Mouse (Mus musculus): Measurements from ENCODE around the gene Slc25a16. TPM values are rescaled to one million over a fixed set of nuclear protein-coding genes. Genes with fewer than 3 reads are reported as not detected.

Gene Slc25a16
- polyA plus RNA-seq, 1 experiment from 2014 or later = 10.9 TPM

DNA sequence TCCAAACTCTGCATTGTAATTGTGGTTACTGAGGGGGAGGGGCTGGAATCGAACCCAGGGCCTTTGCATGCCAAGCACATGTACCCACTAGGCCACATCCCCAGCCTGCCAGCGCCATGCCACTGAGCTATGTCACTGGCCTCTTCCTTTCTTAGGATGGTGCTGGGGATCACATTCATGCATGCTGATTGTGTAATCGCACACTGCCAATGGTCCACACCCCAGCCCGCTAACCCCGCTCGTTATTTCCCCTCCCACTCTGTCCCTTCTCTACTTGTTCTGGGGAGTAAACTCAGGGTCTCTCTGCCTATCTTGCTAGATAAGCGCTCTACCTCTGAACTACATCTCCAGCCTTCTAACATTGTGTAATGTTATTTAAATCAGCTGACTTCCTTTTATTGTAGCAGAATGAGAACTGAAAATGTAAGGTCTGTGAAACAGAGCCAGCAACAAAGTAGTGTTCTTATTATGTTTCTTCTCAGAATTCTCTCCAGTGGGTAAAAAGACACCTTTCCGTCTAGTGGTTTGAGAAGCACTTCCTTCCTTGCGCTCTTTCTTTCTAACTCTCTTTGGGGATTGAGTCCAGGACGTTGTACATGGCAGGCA lies 24.6 kb downstream of the Slc25a16 start:
- WGBS (ENCODE audit: missing documents) = 3% methylated on average over 10 of the region's 10 CpGs
- Histone ChIP-seq H3K79me2 (ENCODE audit: inconsistent target) (no peaks in the 10 kb centered on the region), H3K4me3 (ENCODE audit: inconsistent target) (no peak overlapping the region), H3K36me3 (ENCODE audit: inconsistent target) (peaks cover 5% of the 10 kb centered on the region; the same call in 1 of the 2 replicates), H3K27ac (peak overlapping the region; percentile 64)

DNA sequence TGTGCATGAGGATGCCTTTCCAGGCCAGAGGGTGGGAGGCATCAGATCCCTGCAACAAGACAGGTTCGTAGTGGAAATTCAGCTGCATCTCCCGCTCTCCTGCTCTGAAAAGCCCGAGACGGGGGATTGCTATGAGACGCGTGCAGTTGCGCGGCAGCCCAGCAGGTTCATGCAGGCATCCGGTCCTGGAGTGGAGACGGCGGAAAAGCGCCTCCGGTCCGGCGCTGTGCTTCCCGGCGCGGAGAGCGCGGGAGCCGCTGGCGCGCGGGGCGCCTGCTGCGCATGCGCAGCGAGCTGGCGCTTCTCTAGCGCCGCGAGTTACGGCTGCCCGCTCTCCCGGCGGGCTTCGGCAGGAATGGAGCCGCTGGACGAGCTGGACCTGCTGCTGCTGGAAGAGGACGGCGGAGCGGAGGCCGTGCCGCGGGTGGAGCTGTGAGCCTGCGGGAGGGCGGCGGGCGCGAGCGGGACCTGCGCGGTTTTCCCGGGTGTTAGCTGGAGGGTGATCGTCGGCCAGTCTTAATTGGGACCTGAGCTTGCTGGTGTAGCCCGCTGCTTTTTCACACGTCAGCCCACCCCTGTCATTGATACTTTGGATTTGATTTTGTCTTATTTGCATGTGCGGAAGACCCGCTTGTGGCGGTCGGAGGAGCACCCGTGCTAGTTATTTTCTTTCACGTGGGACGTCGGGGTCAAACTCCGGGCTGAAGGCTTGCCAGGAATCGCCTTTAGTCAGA lies 26.5 kb downstream of the Slc25a16 start, which contains the start of gene Dna2:
Gene Dna2, plus strand, starts transcription at position 289 of the 734 bp plus-strand sequence.
- under 1% methylated on average over 67 of the region's 68 CpGs for WGBS (ENCODE audit: missing documents)
- H3K27ac ChIP-seq = peak within 1 kb of the TSS; percentile 64
- no peaks in the 10 kb centered on the region for H3K36me3 ChIP-seq (ENCODE audit: inconsistent target)

GRCm38 (mm10) chr10:62948551-62948950 lies 28.1 kb downstream of the Slc25a16 start:
- H3K36me3 ChIP-seq (ENCODE audit: inconsistent target) = no peaks in the 10 kb centered on the region; the same call in 1 of the 2 replicates
- 22% methylated on average over 7 of the region's 7 CpGs for WGBS (ENCODE audit: missing documents)
- H3K27ac ChIP-seq = peak overlapping the region; percentile 25
- no peaks in the 10 kb centered on the region for H3K79me2 ChIP-seq (ENCODE audit: inconsistent target)
- no peak overlapping the region for H3K4me3 ChIP-seq (ENCODE audit: inconsistent target)

More for the DNA sequence above, 26.5 kb downstream of the Slc25a16 start, which contains the start of gene Dna2:
- H3K4me3 ChIP-seq (ENCODE audit: inconsistent target) = peak within 1 kb of the TSS; percentile 52
- no peaks in the 10 kb centered on the region for H3K79me2 ChIP-seq (ENCODE audit: inconsistent target)

DNA sequence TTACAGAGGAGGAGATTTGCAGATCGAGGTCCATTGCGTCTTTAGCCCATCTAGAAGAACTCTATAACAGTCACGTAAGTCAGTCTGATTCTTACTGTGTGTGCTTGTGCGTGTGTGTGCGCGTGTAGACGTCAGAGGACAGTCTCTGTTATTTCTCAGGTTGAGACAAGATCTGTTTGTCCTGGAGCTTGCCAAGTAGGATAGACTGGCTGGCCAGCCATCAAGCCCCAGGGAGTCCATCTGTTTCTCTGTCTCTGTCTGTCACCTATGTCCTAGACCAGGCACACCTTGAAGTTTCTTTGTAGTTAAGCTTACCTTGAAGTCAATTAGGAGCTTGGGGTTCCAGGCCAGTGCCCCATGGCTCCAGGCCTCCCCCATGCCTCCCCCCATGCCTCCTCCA lies 43.5 kb downstream of the Slc25a16 start:
- WGBS (ENCODE audit: missing documents) = over 99% methylated on average over 7 of the region's 7 CpGs
- peaks cover 34% of the 10 kb centered on the region; the same call in 1 of the 2 replicates for H3K36me3 ChIP-seq (ENCODE audit: inconsistent target)
- H3K27ac ChIP-seq = no peak overlapping the region
- no peaks in the 10 kb centered on the region for H3K79me2 ChIP-seq (ENCODE audit: inconsistent target)
- no peak overlapping the region for H3K4me3 ChIP-seq (ENCODE audit: inconsistent target)

GRCm38 (mm10) chr10:62965796-62966195 lies 45.4 kb downstream of the Slc25a16 start:
- H3K79me2 ChIP-seq (ENCODE audit: inconsistent target) = no peaks in the 10 kb centered on the region
- H3K27ac ChIP-seq = no peak overlapping the region
- WGBS (ENCODE audit: missing documents) = 98% methylated on average over 11 of the region's 11 CpGs
- no peak overlapping the region for H3K4me3 ChIP-seq (ENCODE audit: inconsistent target)
- peaks cover 31% of the 10 kb centered on the region; the same call in 1 of the 2 replicates for H3K36me3 ChIP-seq (ENCODE audit: inconsistent target)

DNA sequence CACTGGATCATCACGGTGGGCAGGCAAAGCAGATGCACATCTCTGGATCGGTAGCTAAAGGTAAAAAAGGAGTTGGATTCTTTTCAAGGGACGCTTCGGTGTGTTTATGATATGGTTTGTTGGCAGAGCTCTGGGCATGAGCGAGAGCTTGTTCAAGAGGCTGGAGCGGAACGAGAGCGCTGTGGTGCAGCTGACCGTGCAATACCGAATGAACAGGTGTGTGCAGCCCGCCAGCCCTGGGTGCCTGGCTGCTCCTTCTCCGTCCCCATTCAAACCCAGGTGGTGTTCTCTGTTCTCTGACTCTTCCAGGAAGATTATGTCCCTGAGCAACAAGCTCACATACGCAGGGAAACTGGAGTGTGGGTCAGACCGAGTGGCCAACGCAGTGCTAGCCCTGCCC lies 45.9 kb downstream of the Slc25a16 start:
- Histone ChIP-seq H3K4me3 (ENCODE audit: inconsistent target) (no peak overlapping the region), H3K79me2 (ENCODE audit: inconsistent target) (no peaks in the 10 kb centered on the region), H3K36me3 (ENCODE audit: inconsistent target) (peaks cover 26% of the 10 kb centered on the region; the same call in 1 of the 2 replicates), H3K27ac (no peak overlapping the region)
- WGBS (ENCODE audit: missing documents) = 89% methylated on average over 15 of the region's 15 CpGs

DNA sequence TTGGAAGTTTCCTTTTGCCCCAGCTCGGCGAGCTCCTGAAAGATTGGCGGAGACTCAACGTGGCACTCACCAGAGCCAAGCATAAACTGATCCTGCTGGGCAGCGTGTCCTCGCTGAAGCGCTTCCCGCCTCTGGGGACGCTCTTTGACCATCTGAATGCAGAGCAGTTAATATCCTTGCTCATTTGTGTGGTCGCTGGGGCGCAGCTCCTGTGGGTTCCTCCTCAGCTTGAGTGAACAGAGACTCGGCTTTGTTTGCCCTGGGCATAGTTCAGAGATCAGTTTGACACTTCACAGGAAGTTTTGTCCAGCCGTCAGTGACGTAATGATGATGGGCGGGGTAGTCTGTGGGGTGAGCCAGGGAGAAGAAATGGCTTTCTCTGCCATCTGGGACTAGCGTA lies 51.4 kb downstream of the Slc25a16 start:
- WGBS (ENCODE audit: missing documents) = 91% methylated on average over 16 of the region's 16 CpGs
- Histone ChIP-seq H3K79me2 (ENCODE audit: inconsistent target) (no peaks in the 10 kb centered on the region), H3K4me3 (ENCODE audit: inconsistent target) (no peak overlapping the region), H3K27ac (no peak overlapping the region), H3K36me3 (ENCODE audit: inconsistent target) (peaks cover 12% of the 10 kb centered on the region; the same call in 1 of the 2 replicates)

DNA sequence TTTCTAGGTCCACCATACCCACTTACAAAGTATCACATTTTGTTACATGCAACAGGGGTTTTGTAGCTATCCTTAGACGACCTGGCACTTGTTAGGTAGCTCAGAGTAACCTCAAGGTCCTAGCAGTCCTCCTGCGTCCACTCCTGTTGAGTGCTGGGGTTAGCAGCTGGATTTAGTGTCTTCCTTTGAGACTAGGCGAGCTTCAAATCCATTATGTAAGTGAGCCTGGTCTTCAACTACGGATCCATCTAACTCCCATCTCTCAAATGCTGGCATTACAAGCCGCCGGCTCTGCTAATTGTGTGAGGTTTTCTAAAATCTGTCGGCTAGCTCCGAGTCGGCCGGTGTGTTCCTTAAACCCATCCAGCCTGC lies 59.2 kb downstream of the Slc25a16 start:
- WGBS (ENCODE audit: missing documents) = 21% methylated on average over 10 of the region's 10 CpGs
- Histone ChIP-seq H3K27ac (no peak overlapping the region), H3K79me2 (ENCODE audit: inconsistent target) (peaks cover 11% of the 10 kb centered on the region; the same call in 1 of the 2 replicates), H3K4me3 (ENCODE audit: inconsistent target) (peak overlapping the region; percentile 14; the same call in 1 of the 2 replicates), H3K36me3 (ENCODE audit: inconsistent target) (no peaks in the 10 kb centered on the region)

DNA sequence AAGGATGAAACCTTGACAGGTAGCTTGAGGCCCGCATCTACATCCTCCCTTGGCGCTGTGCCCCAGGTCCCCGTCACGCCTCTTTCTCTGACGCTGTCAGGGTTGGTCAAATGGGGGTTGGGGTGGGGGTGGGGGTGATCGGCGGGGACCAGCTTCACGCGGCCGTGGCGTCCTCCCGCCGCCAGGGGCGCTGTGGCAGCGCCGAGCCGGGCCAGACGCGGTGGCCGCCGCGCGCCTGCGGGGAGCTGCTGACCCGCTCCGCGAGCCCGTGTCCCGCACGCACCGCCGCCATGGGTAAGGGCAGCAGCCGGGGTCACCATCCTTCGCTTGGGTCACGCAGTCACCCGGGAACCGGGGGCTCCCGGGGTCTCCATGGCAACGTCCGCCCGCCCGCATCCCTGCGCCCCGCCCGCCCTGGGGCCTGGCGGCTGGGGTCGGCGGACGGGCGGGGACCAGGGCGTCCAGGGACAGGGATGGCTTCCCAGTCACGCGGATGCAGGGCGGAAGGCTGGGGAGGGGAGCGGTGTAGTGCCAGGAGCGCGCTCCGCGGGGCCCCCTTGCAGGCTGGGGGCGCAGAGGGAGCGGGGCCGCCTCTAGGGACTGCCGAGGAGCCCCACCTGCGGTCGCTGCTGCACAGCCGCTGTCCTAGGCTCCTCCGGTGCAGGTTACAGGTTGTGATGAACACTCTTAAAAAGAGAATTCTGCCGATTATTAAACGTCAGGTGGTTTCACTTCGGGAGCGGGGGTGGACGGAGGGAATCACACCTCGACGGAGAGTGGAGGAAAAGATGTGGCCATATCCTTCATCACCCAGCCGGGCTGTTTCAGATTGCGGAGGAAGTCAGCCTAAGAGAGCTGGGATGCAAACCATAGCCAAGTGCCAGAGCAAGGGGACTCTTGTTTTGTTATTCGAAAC lies 59.9 kb downstream of the Slc25a16 start, which contains the start of gene Rufy2:
Gene Rufy2, plus strand, starts transcription at position 185 of the 916 bp plus-strand sequence.
- under 1% methylated on average over 76 of the region's 77 CpGs for WGBS (ENCODE audit: missing documents)
- Histone ChIP-seq H3K4me3 (ENCODE audit: inconsistent target) (peak within 1 kb of the TSS; percentile 73), H3K79me2 (ENCODE audit: inconsistent target) (peaks cover 11% of the 10 kb centered on the region; the same call in 1 of the 2 replicates), H3K27ac (no peak within 1 kb of the TSS), H3K36me3 (ENCODE audit: inconsistent target) (0 out of 2 replicates have a peak, but pooled peaks cover 2% of the 10 kb centered on the region)

DNA sequence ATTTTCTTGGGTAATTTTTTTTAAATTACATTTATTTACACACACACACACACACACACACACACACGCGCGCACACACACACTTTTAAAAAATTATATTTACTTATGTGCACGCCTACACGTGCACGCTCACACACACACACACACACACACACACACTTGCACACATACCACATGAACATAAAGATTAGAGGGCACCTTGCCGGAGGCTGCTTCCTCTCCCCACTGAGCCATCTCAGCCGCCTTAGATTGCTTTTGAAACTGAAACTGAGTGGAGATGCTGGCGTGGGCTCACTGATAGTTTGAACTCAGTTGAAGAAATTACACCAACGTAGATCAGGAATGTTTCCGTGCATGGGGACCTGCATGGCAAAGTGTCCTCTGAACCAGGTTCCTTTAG lies 63.6 kb downstream of the Slc25a16 start:
- Histone ChIP-seq H3K36me3 (ENCODE audit: inconsistent target) (peaks cover 12% of the 10 kb centered on the region; the same call in 1 of the 2 replicates), H3K27ac (no peak overlapping the region), H3K79me2 (ENCODE audit: inconsistent target) (peaks cover 11% of the 10 kb centered on the region; the same call in 1 of the 2 replicates), H3K4me3 (ENCODE audit: inconsistent target) (no peak overlapping the region)
- WGBS (ENCODE audit: missing documents) = 54% methylated on average over 10 of the region's 11 CpGs

DNA sequence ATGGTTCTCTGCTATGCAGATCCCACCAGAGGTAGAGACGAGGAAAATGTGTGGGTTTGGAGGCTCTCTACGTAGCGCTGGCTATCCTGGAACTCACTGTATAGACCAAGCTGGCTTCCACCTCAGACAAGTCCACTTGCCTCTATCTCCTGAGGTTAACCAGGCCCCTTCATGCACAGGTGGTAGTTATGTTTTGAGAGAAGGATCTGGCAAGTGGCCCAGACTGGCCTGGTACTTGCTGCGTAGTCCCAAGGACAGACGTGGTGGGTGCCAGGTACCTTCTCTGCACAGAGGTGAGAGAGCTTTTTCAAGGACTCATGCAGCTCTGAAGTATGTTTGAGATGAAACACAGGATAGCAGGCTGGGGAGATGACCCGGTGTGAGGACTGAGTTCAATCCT lies 64.1 kb downstream of the Slc25a16 start:
- no peak overlapping the region for H3K27ac ChIP-seq
- peaks cover 11% of the 10 kb centered on the region; the same call in 1 of the 2 replicates for H3K79me2 ChIP-seq (ENCODE audit: inconsistent target)
- H3K4me3 ChIP-seq (ENCODE audit: inconsistent target) = no peak overlapping the region
- WGBS (ENCODE audit: missing documents) = 88% methylated on average over 6 of the region's 6 CpGs
- peaks cover 14% of the 10 kb centered on the region; the same call in 1 of the 2 replicates for H3K36me3 ChIP-seq (ENCODE audit: inconsistent target)

- H3K27ac ChIP-seq = no peak overlapping the region
- H3K79me2 ChIP-seq (ENCODE audit: inconsistent target) = no peaks in the 10 kb centered on the region; the same call in 1 of the 2 replicates
- peaks cover 42% of the 10 kb centered on the region for H3K36me3 ChIP-seq (ENCODE audit: inconsistent target)
- H3K4me3 ChIP-seq (ENCODE audit: inconsistent target) = no peak overlapping the region
- 41% methylated on average over 3 of the region's 3 CpGs for WGBS (ENCODE audit: missing documents)
Observed at GRCm38 (mm10) chr10:62987341-62987740, 66.9 kb downstream of the Slc25a16 start.

DNA sequence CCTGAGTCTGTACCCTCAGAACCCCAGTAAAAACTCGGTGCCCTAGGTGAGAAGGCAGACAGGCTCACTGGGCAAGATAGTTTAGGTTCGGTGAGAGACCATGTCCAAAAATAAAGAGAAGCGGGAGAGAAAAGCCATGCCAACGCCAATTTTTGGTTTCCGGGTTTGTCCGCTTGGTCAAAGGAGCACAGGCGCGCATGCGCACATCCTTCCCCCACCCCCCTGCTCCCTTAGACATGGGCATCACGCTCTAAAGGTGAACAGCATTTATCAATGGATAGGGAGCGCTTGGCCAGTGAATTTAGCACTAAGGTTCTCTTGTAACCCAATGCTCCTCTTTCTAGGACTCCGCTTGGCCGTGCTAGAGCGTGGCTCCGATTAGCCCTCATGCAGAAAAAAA lies 70.2 kb downstream of the Slc25a16 start:
- H3K36me3 ChIP-seq (ENCODE audit: inconsistent target) = peaks cover 58% of the 10 kb centered on the region
- WGBS (ENCODE audit: missing documents) = 97% methylated on average over 15 of the region's 15 CpGs
- H3K4me3 ChIP-seq (ENCODE audit: inconsistent target) = no peak overlapping the region
- no peaks in the 10 kb centered on the region; the same call in 1 of the 2 replicates for H3K79me2 ChIP-seq (ENCODE audit: inconsistent target)
- H3K27ac ChIP-seq = no peak overlapping the region

DNA sequence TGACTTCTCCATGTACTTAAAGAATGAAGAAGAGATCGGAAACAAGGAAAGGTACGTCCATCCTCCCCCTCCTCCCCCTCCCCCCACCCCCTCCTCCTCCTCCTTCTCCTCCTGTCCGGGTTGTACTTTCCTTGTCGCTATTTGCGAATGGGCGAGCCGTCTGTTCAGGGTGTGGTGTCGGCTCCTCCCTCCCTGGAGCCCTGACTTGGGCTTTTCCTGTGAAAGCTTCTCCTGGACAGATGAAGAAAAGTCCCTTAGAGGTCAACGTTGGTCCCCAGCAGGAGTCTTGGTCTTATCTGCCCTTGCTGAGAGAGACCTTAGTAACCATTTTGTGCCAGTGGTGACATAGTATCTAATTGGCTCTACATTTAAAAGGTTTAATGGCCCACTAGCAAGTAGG lies 73.6 kb downstream of the Slc25a16 start:
- peaks cover 76% of the 10 kb centered on the region for H3K36me3 ChIP-seq (ENCODE audit: inconsistent target)
- H3K79me2 ChIP-seq (ENCODE audit: inconsistent target) = no peaks in the 10 kb centered on the region
- WGBS (ENCODE audit: missing documents) = 96% methylated on average over 8 of the region's 9 CpGs
- H3K27ac ChIP-seq = no peak overlapping the region
- no peak overlapping the region for H3K4me3 ChIP-seq (ENCODE audit: inconsistent target)
